Mouse (Mus musculus): ENCODE results near the gene Krt20. TPM values are rescaled to one million over a fixed set of nuclear protein-coding genes. Genes with fewer than 3 reads are reported as not detected.
A peak's percentile ranks its signal among the peaks of the same experiment; 100 is the strongest.

The Krt20 gene
- polyA plus RNA-seq, 1 experiment from 2014 or later = not detected

DNA sequence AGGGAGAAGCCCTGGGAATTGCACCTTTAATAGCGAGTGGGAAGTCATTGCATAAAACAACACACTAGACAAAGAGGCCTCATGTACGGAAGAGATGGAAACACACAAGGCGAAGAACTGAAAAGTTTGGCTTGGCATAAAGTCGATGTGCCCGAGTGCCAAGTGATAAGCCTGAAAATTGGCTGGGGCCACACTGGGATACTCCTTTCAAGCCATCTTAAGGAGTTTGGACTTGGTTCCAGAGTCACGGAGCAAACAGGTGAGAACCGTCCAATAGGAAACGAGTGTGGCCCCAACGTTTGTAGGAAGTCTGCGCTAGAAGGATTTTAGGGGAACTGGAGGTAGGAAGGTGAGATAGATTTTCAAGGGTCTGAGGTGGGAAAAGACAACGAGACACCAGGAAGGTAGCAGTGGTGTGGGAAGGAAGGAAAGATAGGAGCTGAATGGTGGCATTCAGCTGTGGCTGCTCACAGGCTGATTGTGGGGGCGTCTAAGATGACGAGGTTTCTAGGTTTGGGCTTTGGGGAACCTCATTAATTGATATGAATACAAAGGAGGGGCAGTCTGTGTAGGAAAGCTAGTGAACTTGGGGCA is 37.9 kb downstream of the Krt20 start:
- H3K9me3 ChIP-seq = no peaks in the 10 kb centered on the region
- peaks cover 13% of the 10 kb centered on the region for H3K4me1 ChIP-seq (replicated peaks)
- H3K27ac ChIP-seq = no peak overlapping the region
- H3K27me3 ChIP-seq = peaks cover 30% of the 10 kb centered on the region; the same call in 1 of the 2 replicates
- WGBS = 90% methylated on average over 13 of the region's 13 CpGs
- H3K4me3 ChIP-seq (replicated peaks) = no peak overlapping the region
- no peak for ATAC-seq
- no peaks in the 10 kb centered on the region for H3K36me3 ChIP-seq
- no peak overlapping the region for H3K4me2 ChIP-seq (replicated peaks)
- no peak overlapping the region for H3K9ac ChIP-seq (replicated peaks)

DNA sequence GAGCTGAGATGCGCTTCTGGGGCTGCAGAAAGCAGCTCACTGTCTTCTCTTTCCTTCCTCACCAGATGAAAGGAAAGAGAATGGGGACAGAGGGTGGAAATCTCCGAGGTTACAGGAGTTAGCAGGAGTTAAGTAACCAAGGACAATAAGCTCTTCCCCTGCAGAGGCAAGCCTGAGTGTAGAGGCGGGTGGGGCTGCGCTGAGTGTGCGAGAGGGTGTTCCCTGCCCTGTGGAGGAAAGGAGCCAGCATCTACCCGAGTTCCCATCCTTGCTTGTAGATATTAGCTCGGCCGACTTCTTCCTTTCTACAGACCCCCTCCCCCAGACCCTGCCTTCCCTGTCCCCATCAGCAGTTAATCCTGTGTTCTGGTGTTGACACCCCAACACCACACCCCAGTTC is 39.1 kb downstream of the Krt20 start:
- ATAC-seq = no peak
- Histone ChIP-seq H3K4me3 (replicated peaks) (no peak overlapping the region), H3K9me3 (no peaks in the 10 kb centered on the region), H3K9ac (replicated peaks) (no peak overlapping the region), H3K36me3 (no peaks in the 10 kb centered on the region), H3K4me1 (replicated peaks) (peaks cover 13% of the 10 kb centered on the region), H3K4me2 (replicated peaks) (no peak overlapping the region), H3K27ac (no peak overlapping the region), H3K27me3 (peaks cover 30% of the 10 kb centered on the region; the same call in 1 of the 2 replicates)
- 56% methylated on average over 8 of the region's 8 CpGs for WGBS

DNA sequence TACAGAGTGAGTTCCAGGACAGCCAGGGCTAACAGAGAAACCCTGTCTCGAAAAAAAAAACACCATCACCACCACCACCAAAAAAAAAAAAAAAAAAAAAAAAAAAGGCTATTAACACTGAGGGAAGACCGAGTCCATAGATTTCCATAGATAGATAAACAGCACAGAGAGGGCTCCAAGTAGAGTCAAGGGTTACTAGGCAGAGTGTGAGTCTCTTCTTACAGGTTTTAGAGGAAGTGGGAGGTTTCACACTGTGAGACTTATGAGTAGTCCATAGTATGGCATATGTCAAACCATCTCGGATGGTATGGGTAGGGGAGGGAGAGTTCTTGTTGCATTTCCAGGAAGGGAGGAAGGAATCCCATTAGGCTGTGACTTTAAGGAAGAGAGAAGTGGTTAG is 39.9 kb downstream of the Krt20 start:
- WGBS = 81% methylated on average over 3 of the region's 3 CpGs

DNA sequence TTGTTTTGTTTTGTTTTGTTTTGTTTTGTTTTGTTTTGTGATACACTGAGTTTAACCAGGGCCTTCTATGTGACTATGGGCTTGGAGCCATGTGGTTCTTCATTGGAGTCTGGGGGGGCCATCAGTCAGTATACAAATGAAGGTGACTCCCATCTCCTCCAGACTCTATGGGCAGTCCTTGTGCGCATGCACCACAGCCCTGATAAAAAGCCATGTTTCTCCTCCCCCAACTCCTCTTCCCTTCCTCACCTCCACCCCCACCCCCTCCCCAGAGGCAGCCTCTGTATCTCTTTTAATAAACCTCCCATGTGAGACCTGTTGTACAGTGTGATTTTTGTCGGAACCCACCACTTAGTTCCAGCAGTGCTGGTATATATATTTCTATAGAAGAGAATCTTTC is 41.3 kb downstream of the Krt20 start:
- Histone ChIP-seq H3K4me1 (replicated peaks) (peaks cover 13% of the 10 kb centered on the region), H3K9me3 (no peaks in the 10 kb centered on the region)

More for the DNA sequence above, 39.9 kb downstream of the Krt20 start:
- Histone ChIP-seq H3K4me2 (replicated peaks) (no peak overlapping the region), H3K27ac (no peak overlapping the region), H3K4me1 (replicated peaks) (peaks cover 13% of the 10 kb centered on the region), H3K36me3 (no peaks in the 10 kb centered on the region), H3K9ac (replicated peaks) (no peak overlapping the region), H3K4me3 (replicated peaks) (no peak overlapping the region), H3K27me3 (peaks cover 30% of the 10 kb centered on the region; the same call in 1 of the 2 replicates), H3K9me3 (no peaks in the 10 kb centered on the region)
- no peak for ATAC-seq

DNA sequence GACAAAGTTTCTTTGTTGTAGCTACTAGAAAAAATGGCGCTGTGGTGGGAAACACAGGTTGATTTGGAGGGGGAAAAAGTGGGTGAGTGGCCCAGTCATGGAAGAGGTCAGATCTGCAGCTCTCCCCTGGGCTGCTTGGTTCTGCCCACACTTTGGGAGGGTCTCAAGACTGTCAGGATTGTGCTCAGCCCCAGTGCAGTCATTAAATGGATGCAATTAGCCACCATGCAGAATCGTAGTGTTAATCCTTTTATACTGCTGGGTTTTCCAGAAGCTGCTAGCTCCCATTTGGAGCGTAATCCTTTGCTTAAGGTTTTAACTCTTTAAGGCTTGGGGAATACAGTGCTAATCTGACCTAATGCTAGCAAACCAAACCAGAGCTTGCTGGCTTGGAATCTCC is 41.9 kb downstream of the Krt20 start:
- 0 out of 2 replicates have a peak, but pooled peaks cover 3% of the 10 kb centered on the region for H3K36me3 ChIP-seq
- H3K4me2 ChIP-seq (replicated peaks) = no peak overlapping the region
- WGBS = 20% methylated on average over 3 of the region's 3 CpGs
- no peak for ATAC-seq
- no peak overlapping the region for H3K4me3 ChIP-seq (replicated peaks)
- peaks cover 13% of the 10 kb centered on the region for H3K4me1 ChIP-seq (replicated peaks)
- H3K9ac ChIP-seq (replicated peaks) = 0 out of 2 replicates have a peak overlapping the region, but pooled peaks have one; percentile 28
- no peaks in the 10 kb centered on the region for H3K9me3 ChIP-seq
- H3K27ac ChIP-seq = 0 out of 2 replicates have a peak overlapping the region, but pooled peaks have one; percentile 21
- peaks cover 28% of the 10 kb centered on the region; the same call in 1 of the 2 replicates for H3K27me3 ChIP-seq

More for the DNA sequence above, 41.3 kb downstream of the Krt20 start:
- Histone ChIP-seq H3K36me3 (0 out of 2 replicates have a peak, but pooled peaks cover 3% of the 10 kb centered on the region), H3K9ac (replicated peaks) (no peak overlapping the region), H3K27me3 (peaks cover 28% of the 10 kb centered on the region; the same call in 1 of the 2 replicates), H3K4me3 (replicated peaks) (no peak overlapping the region), H3K27ac (no peak overlapping the region), H3K4me2 (replicated peaks) (no peak overlapping the region)
- WGBS = 62% methylated on average over 2 of the region's 2 CpGs
- ATAC-seq = no peak

GRCm38 (mm10) chr11:99392492-99392891 is 45.5 kb downstream of the Krt20 start:
- H3K36me3 ChIP-seq = 0 out of 2 replicates have a peak, but pooled peaks cover 3% of the 10 kb centered on the region
- H3K4me1 ChIP-seq (replicated peaks) = peaks cover 13% of the 10 kb centered on the region
- no peak overlapping the region for H3K4me3 ChIP-seq (replicated peaks)
- H3K4me2 ChIP-seq (replicated peaks) = no peak overlapping the region
- H3K27ac ChIP-seq = no peak overlapping the region
- no peak overlapping the region for H3K9ac ChIP-seq (replicated peaks)
- H3K9me3 ChIP-seq = no peaks in the 10 kb centered on the region
- H3K27me3 ChIP-seq = 0 out of 2 replicates have a peak, but pooled peaks cover 3% of the 10 kb centered on the region
- WGBS = 88% methylated on average over 10 of the region's 10 CpGs
- no peak for ATAC-seq

DNA sequence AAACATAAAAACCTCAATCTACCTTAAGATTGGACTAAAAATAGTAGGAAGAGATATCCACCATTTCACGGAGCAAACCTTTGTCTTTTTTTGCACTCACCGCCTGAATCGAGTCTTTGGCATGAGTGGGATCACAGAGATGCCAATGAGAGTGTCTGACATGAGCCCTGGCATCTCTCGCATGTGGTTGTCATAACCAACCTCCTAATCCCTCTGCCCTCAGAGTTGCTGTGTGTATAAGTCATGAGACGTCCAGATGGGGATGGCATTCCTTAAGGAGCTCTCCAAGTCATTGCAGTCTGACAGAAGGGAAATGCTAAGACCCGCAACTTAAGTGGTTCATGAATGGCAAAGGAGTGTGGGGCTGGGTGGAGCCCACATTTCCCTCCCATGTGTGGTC is 46.6 kb downstream of the Krt20 start:
- H3K27ac ChIP-seq = no peak overlapping the region
- H3K9me3 ChIP-seq = no peaks in the 10 kb centered on the region
- ATAC-seq = no peak
- 0 out of 2 replicates have a peak, but pooled peaks cover 3% of the 10 kb centered on the region for H3K36me3 ChIP-seq
- no peak overlapping the region for H3K9ac ChIP-seq (replicated peaks)
- H3K27me3 ChIP-seq = no peaks in the 10 kb centered on the region
- peaks cover 21% of the 10 kb centered on the region for H3K4me1 ChIP-seq (replicated peaks)
- WGBS = 87% methylated on average over 6 of the region's 6 CpGs
- no peak overlapping the region for H3K4me2 ChIP-seq (replicated peaks)
- H3K4me3 ChIP-seq (replicated peaks) = no peak overlapping the region

DNA sequence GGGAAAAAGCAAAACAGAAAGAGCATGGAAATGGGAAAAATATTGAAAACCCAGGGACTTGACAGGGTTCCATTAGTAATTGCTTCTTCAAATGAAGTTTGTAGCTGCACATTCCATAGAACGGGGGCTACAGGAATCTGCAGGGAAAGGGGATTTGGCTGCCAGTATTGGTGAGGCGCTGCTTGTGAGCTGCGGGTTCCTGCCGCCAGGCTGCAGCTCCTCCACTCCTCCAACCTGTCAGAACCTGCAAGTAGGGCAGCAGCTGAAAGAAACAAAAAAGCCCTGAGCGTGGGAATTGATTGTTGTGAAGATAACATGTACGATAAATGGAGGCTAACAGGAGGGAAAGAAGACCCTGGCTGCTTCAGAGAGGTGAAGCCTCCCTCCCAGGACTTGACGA is 47.1 kb downstream of the Krt20 start:
- Histone ChIP-seq H3K9me3 (no peaks in the 10 kb centered on the region), H3K27me3 (no peaks in the 10 kb centered on the region), H3K4me1 (replicated peaks) (peaks cover 17% of the 10 kb centered on the region), H3K4me2 (replicated peaks) (no peak overlapping the region), H3K36me3 (0 out of 2 replicates have a peak, but pooled peaks cover 3% of the 10 kb centered on the region), H3K27ac (no peak overlapping the region), H3K4me3 (replicated peaks) (no peak overlapping the region), H3K9ac (replicated peaks) (no peak overlapping the region)
- ATAC-seq = no peak
- WGBS = 77% methylated on average over 7 of the region's 7 CpGs

- WGBS = 90% methylated on average over 4 of the region's 4 CpGs
Observed at GRCm38 (mm10) chr11:99389264-99389663, 48.7 kb downstream of the Krt20 start, which contains the start of gene Krt10. Gene Krt10, minus strand, starts transcription at chr11:99389364.

GRCm38 (mm10) chr11:99388661-99389060 is 49.3 kb downstream of the Krt20 start:
- Histone ChIP-seq H3K4me1 (replicated peaks) (peaks cover 15% of the 10 kb centered on the region), H3K27me3 (peaks cover 5% of the 10 kb centered on the region), H3K9me3 (no peaks in the 10 kb centered on the region), H3K9ac (replicated peaks) (no peak overlapping the region), H3K4me3 (replicated peaks) (no peak overlapping the region), H3K27ac (no peak overlapping the region), H3K36me3 (0 out of 2 replicates have a peak, but pooled peaks cover 3% of the 10 kb centered on the region), H3K4me2 (replicated peaks) (no peak overlapping the region)
- WGBS = 94% methylated on average over 18 of the region's 18 CpGs
- ATAC-seq = no peak

More at GRCm38 (mm10) chr11:99389264-99389663, 48.7 kb downstream of the Krt20 start, which contains the start of gene Krt10:
- Histone ChIP-seq H3K9ac (replicated peaks) (0 out of 2 replicates have a peak within 1 kb of the TSS, but pooled peaks have one; percentile 32), H3K4me3 (replicated peaks) (no peak within 1 kb of the TSS), H3K27ac (no peak within 1 kb of the TSS), H3K36me3 (0 out of 2 replicates have a peak, but pooled peaks cover 3% of the 10 kb centered on the region), H3K4me1 (replicated peaks) (peaks cover 15% of the 10 kb centered on the region), H3K4me2 (replicated peaks) (no peak within 1 kb of the TSS), H3K27me3 (peaks cover 2% of the 10 kb centered on the region; the same call in 1 of the 2 replicates), H3K9me3 (no peaks in the 10 kb centered on the region)
- no peak for ATAC-seq

- 3% methylated on average over 71 of the region's 71 CpGs for WGBS
Observed at GRCm38 (mm10) chr11:99385813-99386721, 51.9 kb downstream of the Krt20 start.

More at GRCm38 (mm10) chr11:99385813-99386721, 51.9 kb downstream of the Krt20 start:
- peak; percentile 84 for ATAC-seq
- peak overlapping the region; percentile 72 for H3K4me2 ChIP-seq (replicated peaks)
- H3K27ac ChIP-seq = peak overlapping the region; percentile 96
- H3K9ac ChIP-seq (replicated peaks) = peak overlapping the region; percentile 82
- peak overlapping the region; percentile 63 for H3K4me3 ChIP-seq (replicated peaks)
- no peaks in the 10 kb centered on the region for H3K36me3 ChIP-seq
- H3K4me1 ChIP-seq (replicated peaks) = peaks cover 15% of the 10 kb centered on the region
- no peaks in the 10 kb centered on the region for H3K9me3 ChIP-seq
- H3K27me3 ChIP-seq = peaks cover 28% of the 10 kb centered on the region
